Mouse (Mus musculus) left cerebral cortex, adult 2 months (tissue): Measurements from ENCODE around the gene Sptssb. TPM values are rescaled to one million over a fixed set of nuclear protein-coding genes. Genes with fewer than 3 reads are reported as not detected.

ENCODE experiments used
- DNase-seq, 2 experiments: peaks; one replicate each; pipeline ENCODE4 v3.0.0; 2021 to 2022; ENCODE audit warnings: low spot score in 2 of 2, mixed read lengths in 1 of 2; ENCODE audit errors: extremely low spot score in 1 of 2
- H3K27ac ChIP-seq: fragments of 200-600 bp; 2 replicates; pipeline ENCODE4 v1.8.1; 2022
- H3K4me3 ChIP-seq: fragments of 200-600 bp; 2 replicates; pipeline ENCODE4 v1.8.1; 2022
- CTCF ChIP-seq: fragments of 200-600 bp; IDR thresholded peaks from 2 replicates; pipeline ENCODE4 v1.8.1; 2022; ENCODE audit warnings: antibody characterized with exemption, mild to moderate bottlenecking, moderate library complexity
- intact Hi-C: fragments of 180-260 bp; cut with DNase I; formaldehyde crosslinking; loops from one replicate; pipeline ENCODE4 v1.15.1; 2025
- total RNA-seq, 2 experiments: library from RNA; stranded (reverse); gene quantifications; 2 replicates each; pipeline ENCODE4 v1.2.3; 2021

Gene Sptssb
- total RNA-seq, 2 experiments from 2014 or later = 5.3 to 5.8 TPM

GRCm38 (mm10) chr3:69820614-69821013 lies 39.1 kb downstream of the Sptssb start:
- intact Hi-C loops = no loop called here
- DNase-seq = no peak
- no peak for TF ChIP-seq CTCF
- no peak overlapping the region for H3K4me3 ChIP-seq
- H3K27ac ChIP-seq = no peak overlapping the region

GRCm38 (mm10) chr3:69819851-69820200 lies 39.9 kb downstream of the Sptssb start:
- no peak for TF ChIP-seq CTCF
- intact Hi-C loops = no loop called here
- no peak overlapping the region for H3K27ac ChIP-seq
- no peak overlapping the region for H3K4me3 ChIP-seq
- DNase-seq = no peak

- H3K27ac ChIP-seq = no peak overlapping the region
- TF ChIP-seq CTCF = no peak
- no peak overlapping the region for H3K4me3 ChIP-seq
- intact Hi-C loops = no loop called here
- no peak for DNase-seq
Measured at GRCm38 (mm10) chr3:69819146-69819850, 40.4 kb downstream of the Sptssb start.

- TF ChIP-seq CTCF = no peak
- intact Hi-C loops = no loop called here
- Histone ChIP-seq H3K4me3 (no peak overlapping the region), H3K27ac (no peak overlapping the region)
- DNase-seq = no peak
Measured at GRCm38 (mm10) chr3:69818466-69818865, 41.3 kb downstream of the Sptssb start.

GRCm38 (mm10) chr3:69816547-69816946 lies 43.2 kb downstream of the Sptssb start:
- H3K4me3 ChIP-seq = no peak overlapping the region
- no peak for DNase-seq
- no peak for TF ChIP-seq CTCF
- intact Hi-C loops = no loop called here
- H3K27ac ChIP-seq = no peak overlapping the region

- DNase-seq = no peak
- Histone ChIP-seq H3K27ac (no peak overlapping the region), H3K4me3 (no peak overlapping the region)
- intact Hi-C loops = no loop called here
- no peak for TF ChIP-seq CTCF
Measured at GRCm38 (mm10) chr3:69813005-69813695, 46.6 kb downstream of the Sptssb start.

GRCm38 (mm10) chr3:69812442-69812841 lies 47.3 kb downstream of the Sptssb start:
- no peak overlapping the region for H3K4me3 ChIP-seq
- no peak for TF ChIP-seq CTCF
- DNase-seq = no peak
- no peak overlapping the region for H3K27ac ChIP-seq
- intact Hi-C loops = no loop called here

GRCm38 (mm10) chr3:69808479-69808878 lies 51.3 kb downstream of the Sptssb start:
- Histone ChIP-seq H3K4me3 (no peak overlapping the region), H3K27ac (no peak overlapping the region)
- DNase-seq = no peak
- intact Hi-C loops = no loop called here
- TF ChIP-seq CTCF = no peak

GRCm38 (mm10) chr3:69803137-69803536 lies 56.6 kb downstream of the Sptssb start:
- intact Hi-C loops = loop anchor here (5.0 kb wide), 1 partner anchor 74 kb away; no protein-coding TSS in a partner anchor
- DNase-seq = no peak
- Histone ChIP-seq H3K27ac (no peak overlapping the region), H3K4me3 (no peak overlapping the region)
- TF ChIP-seq CTCF = no peak

- H3K27ac ChIP-seq = no peak overlapping the region
- no peak for DNase-seq
- H3K4me3 ChIP-seq = no peak overlapping the region
- TF ChIP-seq CTCF = no peak
- intact Hi-C loops = loop anchor here (5.0 kb wide), 1 partner anchor 76 kb away; no protein-coding TSS in a partner anchor
Measured at GRCm38 (mm10) chr3:69800829-69801384, 58.8 kb downstream of the Sptssb start.

GRCm38 (mm10) chr3:69799096-69799495 lies 60.6 kb downstream of the Sptssb start:
- intact Hi-C loops = no loop called here
- H3K4me3 ChIP-seq = no peak overlapping the region
- TF ChIP-seq CTCF = no peak
- no peak overlapping the region for H3K27ac ChIP-seq
- DNase-seq = no peak

GRCm38 (mm10) chr3:69797969-69798368 lies 61.8 kb downstream of the Sptssb start:
- Histone ChIP-seq H3K27ac (no peak overlapping the region), H3K4me3 (no peak overlapping the region)
- no peak for DNase-seq
- intact Hi-C loops = no loop called here
- TF ChIP-seq CTCF = no peak
